Mouse (Mus musculus) liver, adult 2 months (tissue): Measurements from ENCODE around the gene Dmwd. TPM values are rescaled to one million over a fixed set of nuclear protein-coding genes. Genes with fewer than 3 reads are reported as not detected.
"Not testable (repeated sequence)": the region's sequence is repeated elsewhere in the genome, so short reads cannot be mapped to it uniquely, and the experiment has no call there.

Experiments
- DNase-seq: peaks from one replicate; pipeline ENCODE4 v3.0.0-alpha.2; 2011; ENCODE audit warnings: low read depth, low spot score; ENCODE audit errors: extremely low read depth
- H3K27ac ChIP-seq: fragments of 200-500 bp; replicated peaks from 2 replicates; pipeline ENCODE4 v1.5.1; 2012; ENCODE audit warnings: low read depth, mild to moderate bottlenecking, control low read depth, inconsistent platforms, low read length; ENCODE audit not compliant: insufficient read depth
- H3K27me3 ChIP-seq: fragments of 200-500 bp; 2 replicates; pipeline ENCODE4 v1.6.1; 2012; ENCODE audit warnings: mild to moderate bottlenecking, moderate library complexity, low read length, inconsistent platforms; ENCODE audit not compliant: control insufficient read depth, insufficient read depth
- H3K36me3 ChIP-seq: fragments of 200-500 bp; 2 replicates; pipeline ENCODE4 v1.6.1; 2012; ENCODE audit warnings: low read length, inconsistent platforms; ENCODE audit not compliant: control insufficient read depth, insufficient read depth
- H3K4me1 ChIP-seq: fragments of 200-500 bp; 2 replicates; pipeline ENCODE4 v1.6.1; 2011; ENCODE audit warnings: low read length; ENCODE audit not compliant: control insufficient read depth, insufficient read depth
- H3K4me3 ChIP-seq: fragments of 200-500 bp; 2 replicates; pipeline ENCODE4 v1.5.1; 2011; ENCODE audit warnings: low read depth, mild to moderate bottlenecking, control low read depth, low read length, moderate library complexity; ENCODE audit not compliant: insufficient read depth
- H3K79me2 ChIP-seq: fragments of 200-500 bp; 2 replicates; pipeline ENCODE4 v1.6.1; 2012; ENCODE audit warnings: inconsistent platforms, mild to moderate bottlenecking, low read length, moderate library complexity; ENCODE audit not compliant: control insufficient read depth, insufficient read depth
- H3K9ac ChIP-seq: fragments of 200-500 bp; 2 replicates; pipeline ENCODE4 v1.6.1; 2012; ENCODE audit warnings: low read depth, mild to moderate bottlenecking, control low read depth, inconsistent platforms, low read length
- CTCF ChIP-seq: fragments of 200-500 bp; IDR thresholded peaks from 2 replicates; pipeline ENCODE4 v1.5.1; 2011; ENCODE audit warnings: low read depth, low read length, control low read depth
- POLR2A ChIP-seq: fragments of 200-500 bp; IDR thresholded peaks from 2 replicates; pipeline ENCODE4 v1.6.1; 2011; ENCODE audit warnings: low read length, control low read depth; ENCODE audit not compliant: insufficient read depth; ENCODE audit errors: extremely low read depth
- WGBS: fragments of 180-500 bp; shearing (Covaris S2); methylation state at CpG from one replicate; pipeline ENCODE4 v1.1.7; 2018; 5-methylcytosine and 5-hydroxymethylcytosine counted together
- polyA plus RNA-seq: library from polyadenylated mRNA; depleted of rRNA; stranded (reverse); fragments of >200 nt; gene quantifications from 2 replicates; pipeline ENCODE4 v1.2.3, GENCODE M21; 2012
- total RNA-seq: library from RNA; depleted of rRNA; stranded (reverse); fragments of >200 nt; gene quantifications from 2 replicates; pipeline ENCODE4 v1.2.3, GENCODE M21; 2014

Dmwd gene
- total and polyA plus RNA-seq, 2 experiments, result 4.5 to 35.7 TPM

GRCm38 (mm10) chr7:19067063-19067462 is 9.0 kb upstream of the Dmwd start:
- H3K9ac ChIP-seq, result no peak overlapping the region
- no peaks in the 10 kb centered on the region for H3K36me3 ChIP-seq
- H3K79me2 ChIP-seq, result no peaks in the 10 kb centered on the region
- 34% methylated on average over 14 of the region's 14 CpGs for WGBS
- no peak overlapping the region for H3K4me3 ChIP-seq
- peaks cover 14% of the 10 kb centered on the region for H3K27me3 ChIP-seq
- no peak for DNase-seq
- no peaks in the 10 kb centered on the region for H3K4me1 ChIP-seq
- no peak for TF ChIP-seq POLR2A
- no peak for TF ChIP-seq CTCF
- H3K27ac ChIP-seq, result no peak overlapping the region

GRCm38 (mm10) chr7:19067935-19068334 is 8.1 kb upstream of the Dmwd start:
- no peak for TF ChIP-seq POLR2A
- no peak for TF ChIP-seq CTCF
- no peaks in the 10 kb centered on the region for H3K79me2 ChIP-seq
- WGBS, result 54% methylated on average over 12 of the region's 14 CpGs
- no peaks in the 10 kb centered on the region for H3K4me1 ChIP-seq
- H3K27me3 ChIP-seq, result peaks cover 14% of the 10 kb centered on the region
- H3K36me3 ChIP-seq, result no peaks in the 10 kb centered on the region
- no peak overlapping the region for H3K9ac ChIP-seq
- DNase-seq, result no peak
- no peak overlapping the region for H3K27ac ChIP-seq
- no peak overlapping the region for H3K4me3 ChIP-seq

GRCm38 (mm10) chr7:19068707-19069106 is 7.3 kb upstream of the Dmwd start:
- Histone ChIP-seq H3K79me2 (no peaks in the 10 kb centered on the region), H3K4me3 (no peak overlapping the region), H3K27ac (no peak overlapping the region), H3K4me1 (no peaks in the 10 kb centered on the region), H3K36me3 (no peaks in the 10 kb centered on the region), H3K27me3 (peaks cover 14% of the 10 kb centered on the region), H3K9ac (no peak overlapping the region)
- DNase-seq, result peak; percentile 57
- WGBS, result 0% methylated on average over 2 of the region's 2 CpGs
- TF ChIP-seq POLR2A (no peak), CTCF (peak; percentile 73; the same call in 1 of the 2 replicates)

- WGBS, result 59% methylated on average over 3 of the region's 3 CpGs
- peaks cover 14% of the 10 kb centered on the region for H3K27me3 ChIP-seq
- H3K4me1 ChIP-seq, result no peaks in the 10 kb centered on the region
- H3K27ac ChIP-seq, result no peak overlapping the region
- no peak overlapping the region for H3K4me3 ChIP-seq
- no peak overlapping the region for H3K9ac ChIP-seq
- TF ChIP-seq POLR2A (no peak), CTCF (peak; percentile 70)
- no peaks in the 10 kb centered on the region for H3K36me3 ChIP-seq
- no peaks in the 10 kb centered on the region for H3K79me2 ChIP-seq
- no peak for DNase-seq
Measured at GRCm38 (mm10) chr7:19069500-19069899, 6.5 kb upstream of the Dmwd start.

- H3K27ac ChIP-seq, H3K79me2 ChIP-seq, H3K4me3 ChIP-seq, H3K27me3 ChIP-seq, DNase-seq, H3K36me3 ChIP-seq, H3K4me1 ChIP-seq, H3K9ac ChIP-seq: not testable (repeated sequence)
- 54% methylated on average over 3 of the region's 3 CpGs for WGBS
Measured at GRCm38 (mm10) chr7:19071024-19071423, 5.0 kb upstream of the Dmwd start.

GRCm38 (mm10) chr7:19073504-19073903 is 2.5 kb upstream of the Dmwd start:
- no peak for DNase-seq
- no peaks in the 10 kb centered on the region for H3K36me3 ChIP-seq
- H3K4me1 ChIP-seq, result peaks cover 10% of the 10 kb centered on the region
- no peaks in the 10 kb centered on the region for H3K79me2 ChIP-seq
- no peak overlapping the region for H3K9ac ChIP-seq
- no peak overlapping the region for H3K4me3 ChIP-seq
- H3K27me3 ChIP-seq, result no peaks in the 10 kb centered on the region
- no peak overlapping the region for H3K27ac ChIP-seq
- whole genome bisulfite sequencing, result 86% methylated on average over 9 of the region's 9 CpGs
- TF ChIP-seq POLR2A (no peak), CTCF (peak; percentile 79)
